Mouse (Mus musculus) olfactory bulb, adult 2 months (tissue): ENCODE measurements around the gene Spice1. TPM values are rescaled to one million over a fixed set of nuclear protein-coding genes. Genes with fewer than 3 reads are reported as not detected.

Experiments
- H3K27ac ChIP-seq: fragments of 200-500 bp; 2 replicates; pipeline ENCODE4 v1.5.1; 2012; ENCODE audit warnings: low read depth, low read length; ENCODE audit not compliant: insufficient read depth
- H3K4me1 ChIP-seq: fragments of 200-500 bp; 2 replicates; pipeline ENCODE4 v1.6.1; 2012; ENCODE audit warnings: low read length; ENCODE audit not compliant: control insufficient read depth, insufficient read depth
- H3K4me3 ChIP-seq: fragments of 200-500 bp; 2 replicates; pipeline ENCODE4 v1.5.1; 2012; ENCODE audit warnings: mild to moderate bottlenecking, low read depth, low read length, moderate library complexity; ENCODE audit not compliant: insufficient read depth
- CTCF ChIP-seq: fragments of 200-500 bp; IDR thresholded peaks from 2 replicates; pipeline ENCODE4 v1.5.1; 2012; ENCODE audit warnings: low read depth, mild to moderate bottlenecking, low read length, moderate library complexity; ENCODE audit not compliant: insufficient read depth
- POLR2A ChIP-seq: fragments of 200-500 bp; IDR thresholded peaks from 2 replicates; pipeline ENCODE4 v1.6.1; 2012; ENCODE audit warnings: mild to moderate bottlenecking, low read depth, low read length, moderate library complexity; ENCODE audit not compliant: insufficient read depth
- WGBS: fragments of 180-500 bp; shearing (Covaris S2); methylation state at CpG from one replicate; pipeline ENCODE4 v1.1.7; 2018; 5-methylcytosine and 5-hydroxymethylcytosine counted together
- polyA plus RNA-seq: library from polyadenylated mRNA; stranded (reverse); fragments of >200 nt; gene quantifications from 2 replicates; pipeline ENCODE4 v1.2.4, GENCODE M21; 2012; ENCODE audit warnings: low replicate concordance; ENCODE audit not compliant: missing spikeins, insufficient read depth, insufficient read length

The Spice1 gene
- polyA plus RNA-seq, 1 experiment, result not detected

- H3K27ac ChIP-seq, result 0 out of 2 replicates have a peak within 1 kb of the TSS, but pooled peaks have one; percentile 6
- 1% methylated on average over 17 of the region's 17 CpGs for WGBS
- TF ChIP-seq CTCF, result no peak
- TF ChIP-seq POLR2A, result 0 out of 2 replicates have a peak, but pooled peaks have one; percentile 24
- peaks cover 7% of the 10 kb centered on the region for H3K4me1 ChIP-seq
- H3K4me3 ChIP-seq, result peak within 1 kb of the TSS; percentile 45
Measured at GRCm38 (mm10) chr16:44394577-44395243, 47.8 kb downstream of the Spice1 start, which contains the start of gene Cfap44. TSS of gene Cfap44 (plus strand) at chr16:44394796.

DNA sequence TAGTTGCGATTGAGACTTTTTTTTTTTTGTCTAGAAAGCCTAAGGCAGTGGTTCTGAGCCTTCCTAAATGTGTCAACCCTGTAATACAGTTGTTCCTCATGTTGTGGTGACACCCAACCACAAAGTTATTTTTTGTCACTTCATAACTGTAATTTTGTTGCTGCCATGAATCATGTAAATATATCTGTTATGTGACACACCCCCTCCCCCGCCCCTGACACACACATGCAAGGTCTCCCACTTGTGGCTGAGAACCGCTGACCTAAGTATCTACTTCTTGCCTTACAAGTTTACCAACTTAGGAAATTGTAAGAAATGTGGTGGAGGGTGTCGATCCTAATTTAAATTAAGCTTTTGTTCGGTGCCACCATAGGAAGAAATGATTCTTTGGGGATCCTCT lies 58.0 kb downstream of the Spice1 start:
- TF ChIP-seq CTCF, result no peak
- no peak for TF ChIP-seq POLR2A
- no peak overlapping the region for H3K27ac ChIP-seq
- H3K4me1 ChIP-seq, result no peaks in the 10 kb centered on the region
- WGBS, result 96% methylated on average over 5 of the region's 5 CpGs
- no peak overlapping the region for H3K4me3 ChIP-seq

GRCm38 (mm10) chr16:44407211-44407610 lies 60.3 kb downstream of the Spice1 start:
- TF ChIP-seq POLR2A (no peak), CTCF (no peak)
- H3K27ac ChIP-seq, result no peak overlapping the region
- 93% methylated on average over 5 of the region's 5 CpGs for whole genome bisulfite sequencing
- no peaks in the 10 kb centered on the region for H3K4me1 ChIP-seq
- H3K4me3 ChIP-seq, result no peak overlapping the region

- Histone ChIP-seq H3K4me3 (no peak overlapping the region), H3K27ac (no peak overlapping the region), H3K4me1 (no peaks in the 10 kb centered on the region)
- 85% methylated on average over 2 of the region's 2 CpGs for WGBS
- TF ChIP-seq CTCF (no peak), POLR2A (no peak)
Measured at GRCm38 (mm10) chr16:44408290-44408689, 61.4 kb downstream of the Spice1 start.

DNA sequence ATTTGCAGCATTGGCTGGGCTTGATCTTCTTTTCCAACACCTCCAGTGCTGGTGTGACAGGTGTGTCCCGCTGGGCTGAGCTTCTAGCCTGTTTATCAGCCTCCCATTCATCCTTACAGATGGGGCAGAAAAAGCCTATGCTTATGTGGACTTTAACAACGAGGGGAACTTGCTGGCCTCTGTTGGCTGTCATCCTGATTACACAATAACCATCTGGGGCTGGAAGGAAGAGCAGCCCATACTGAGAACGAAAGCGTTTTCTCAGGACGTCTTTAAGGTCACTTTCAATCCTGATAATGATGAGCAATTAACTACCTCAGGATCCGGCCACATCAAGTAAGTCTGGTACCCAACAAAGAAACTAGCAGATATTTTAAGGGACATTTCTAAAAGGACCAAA lies 63.3 kb downstream of the Spice1 start:
- Histone ChIP-seq H3K4me1 (no peaks in the 10 kb centered on the region), H3K27ac (no peak overlapping the region), H3K4me3 (no peak overlapping the region)
- no peak for TF ChIP-seq POLR2A
- no peak for TF ChIP-seq CTCF
- 60% methylated on average over 6 of the region's 6 CpGs for WGBS

- Histone ChIP-seq H3K4me3 (no peak overlapping the region), H3K4me1 (peaks cover 3% of the 10 kb centered on the region), H3K27ac (no peak overlapping the region)
- 35% methylated on average over 8 of the region's 8 CpGs for WGBS
- TF ChIP-seq CTCF (no peak), POLR2A (no peak)
Measured at GRCm38 (mm10) chr16:44417596-44417995, 70.7 kb downstream of the Spice1 start.

DNA sequence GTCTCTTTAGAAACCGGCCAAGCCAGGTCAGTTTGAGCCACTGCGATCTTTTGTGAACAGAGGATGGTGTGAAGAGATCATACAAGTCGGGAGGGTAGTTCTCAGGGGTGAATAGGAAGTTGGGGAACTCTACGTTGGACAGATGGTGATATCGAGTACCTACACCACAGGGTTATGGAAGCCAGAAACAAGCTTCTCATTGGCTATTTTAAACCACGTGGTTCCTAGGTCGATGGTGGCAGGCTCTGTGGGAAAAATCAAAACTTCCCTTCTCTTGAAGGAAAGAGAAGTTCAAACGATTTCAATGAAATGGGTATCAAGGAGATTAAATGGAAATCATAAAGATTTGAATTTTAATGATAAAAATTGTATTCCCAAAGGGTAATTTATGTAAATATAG lies 74.8 kb downstream of the Spice1 start:
- Histone ChIP-seq H3K4me1 (peaks cover 7% of the 10 kb centered on the region), H3K27ac (no peak overlapping the region), H3K4me3 (no peak overlapping the region)
- 89% methylated on average over 8 of the region's 8 CpGs for WGBS
- no peak for TF ChIP-seq POLR2A
- no peak for TF ChIP-seq CTCF

GRCm38 (mm10) chr16:44423499-44423898 lies 76.6 kb downstream of the Spice1 start:
- 10% methylated on average over 3 of the region's 3 CpGs for WGBS
- no peak overlapping the region for H3K27ac ChIP-seq
- TF ChIP-seq CTCF (no peak), POLR2A (no peak)

DNA sequence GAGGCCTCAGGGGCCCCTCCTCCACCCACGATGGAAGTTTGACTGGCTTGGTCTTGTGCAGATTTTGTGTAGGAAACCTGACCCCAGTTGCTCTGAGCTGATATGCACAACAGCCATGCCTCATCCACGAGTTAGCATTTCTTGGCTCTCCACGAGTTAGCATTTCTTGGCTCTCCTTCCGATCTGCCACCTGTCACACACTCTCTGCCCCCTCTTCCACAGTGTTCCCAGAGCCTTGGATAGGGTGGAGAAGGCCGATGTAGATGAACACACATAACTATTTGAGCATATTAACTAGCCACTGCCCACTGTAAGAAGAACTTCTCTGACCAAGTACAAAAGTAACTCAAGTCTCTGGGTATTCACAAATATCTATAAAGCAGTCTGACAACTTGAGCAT lies 81.5 kb downstream of the Spice1 start:
- peaks cover 4% of the 10 kb centered on the region; the same call in 1 of the 2 replicates for H3K4me1 ChIP-seq
- no peak overlapping the region for H3K27ac ChIP-seq
- WGBS, result 79% methylated on average over 5 of the region's 5 CpGs
- no peak for TF ChIP-seq POLR2A
- no peak for TF ChIP-seq CTCF
- H3K4me3 ChIP-seq, result no peak overlapping the region

More at GRCm38 (mm10) chr16:44423499-44423898, 76.6 kb downstream of the Spice1 start:
- Histone ChIP-seq H3K4me1 (peaks cover 4% of the 10 kb centered on the region; the same call in 1 of the 2 replicates), H3K4me3 (no peak overlapping the region)
